Mouse (Mus musculus): ENCODE measurements around the gene Ormdl3. TPM values are rescaled to one million over a fixed set of nuclear protein-coding genes. Genes with fewer than 3 reads are reported as not detected.

The Ormdl3 gene
- total RNA-seq, 2 experiments from 2014 or later, result 48.9 TPM

- intact Hi-C loops (cut with DNase I), result no loop called here
- no peak for DNase-seq (ENCODE audit: low spot score in 2 of 2)
Measured at GRCm38 (mm10) chr11:98563025-98563424, 24.1 kb downstream of the Ormdl3 start.

- intact Hi-C loops (cut with DNase I), result no loop called here
- DNase-seq (ENCODE audit: low spot score in 2 of 2), result no peak
Measured at GRCm38 (mm10) chr11:98560942-98561341, 26.2 kb downstream of the Ormdl3 start.

DNA sequence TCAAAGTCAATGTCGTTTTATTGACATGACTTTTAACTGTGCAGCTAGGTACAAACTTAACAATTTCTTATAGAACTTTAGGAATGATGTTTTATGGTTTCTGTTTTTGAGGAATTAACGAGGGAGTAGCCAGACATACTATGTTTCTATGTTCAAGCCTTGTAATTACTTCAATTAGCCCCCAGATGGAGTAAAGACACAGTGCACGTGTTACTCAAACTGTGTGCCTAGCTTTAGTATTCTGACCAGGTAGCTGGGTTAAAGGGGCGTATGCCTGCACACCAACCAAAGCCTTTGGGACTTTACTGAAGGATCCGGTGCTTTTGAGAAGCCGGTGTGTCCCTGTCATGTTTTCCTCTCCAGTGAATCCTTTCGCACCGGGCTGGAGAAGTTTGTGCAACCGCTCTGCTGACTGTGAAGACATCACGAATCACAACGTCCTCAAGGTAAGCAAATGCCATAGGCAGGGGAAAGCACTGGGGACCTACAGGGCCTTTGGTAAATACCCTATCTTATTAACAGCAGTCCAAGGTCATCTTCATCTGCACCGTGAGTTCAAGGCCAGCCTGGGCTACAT is 32.0 kb downstream of the Ormdl3 start:
- intact Hi-C loops (cut with DNase I), result no loop called here
- no peak for DNase-seq (ENCODE audit: low spot score in 2 of 2)

DNA sequence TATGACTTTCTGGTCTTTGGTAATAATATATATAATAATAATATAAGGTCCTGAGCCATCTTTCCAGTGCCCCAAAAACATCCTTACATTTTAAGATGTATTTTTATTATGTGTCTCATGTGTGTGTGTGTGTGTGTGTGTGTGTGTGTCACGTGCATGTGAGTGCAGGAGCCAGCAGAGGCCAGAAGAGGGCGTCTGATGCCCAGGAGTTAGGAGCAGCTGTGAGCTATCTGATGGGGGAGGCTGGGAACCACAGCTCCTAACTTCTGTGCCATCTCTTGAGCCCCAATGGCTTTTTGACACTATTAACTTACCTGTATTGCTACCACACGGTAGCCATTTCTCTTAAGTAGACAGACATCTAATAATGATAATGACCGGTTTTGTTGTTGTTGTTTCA is 33.2 kb downstream of the Ormdl3 start:
- no peak for DNase-seq (ENCODE audit: low spot score in 2 of 2)
- intact Hi-C loops (cut with DNase I), result no loop called here

GRCm38 (mm10) chr11:98550975-98551828 is 36.0 kb downstream of the Ormdl3 start, which contains the start of gene Zpbp2:
Zpbp2 (plus strand) TSS chr11:98551097.
- intact Hi-C loops (cut with DNase I), result loop anchor here (2.0 kb wide), 1 partner anchor 36 kb away; the partner anchor contains the start of gene Ormdl3
- peak; percentile 94 for DNase-seq (ENCODE audit: low spot score in 2 of 2)

DNA sequence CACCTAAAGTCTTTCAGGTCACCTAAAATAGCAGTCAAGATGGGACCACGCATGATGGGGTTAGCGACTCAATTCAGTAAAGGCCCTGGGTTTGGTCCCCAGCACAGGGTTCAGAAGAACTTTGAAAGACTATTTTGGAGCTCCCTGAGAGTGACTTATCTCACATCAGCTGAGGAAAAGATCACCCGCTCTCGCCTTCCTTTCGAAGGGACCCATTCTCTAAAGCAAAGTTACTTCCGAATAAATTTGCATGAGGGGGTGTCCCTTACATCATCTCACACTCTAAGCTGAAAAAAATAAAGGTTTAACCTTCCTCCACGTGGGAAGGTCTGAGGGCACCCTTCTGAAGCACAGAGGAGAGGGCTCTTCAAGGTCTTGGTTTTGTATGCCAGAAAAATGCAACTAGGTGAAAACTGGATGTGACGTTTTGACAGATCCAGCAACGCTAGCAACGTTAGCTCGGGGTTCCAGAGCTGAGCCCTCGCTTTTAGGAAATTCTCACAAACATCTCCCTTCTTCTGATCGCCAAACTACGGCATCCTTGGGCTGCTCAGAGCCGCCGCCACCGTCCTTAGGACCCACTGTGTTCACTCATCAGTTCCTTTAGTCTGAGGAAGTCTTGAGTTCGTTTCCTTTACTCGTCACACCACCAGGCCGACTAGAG is 36.7 kb downstream of the Ormdl3 start:
- peak in 1 of 2 experiments; percentile 1 for DNase-seq (ENCODE audit: low spot score in 2 of 2)
- intact Hi-C loops (cut with DNase I), result loop anchor here (2.0 kb wide), 1 partner anchor 36 kb away; the partner anchor contains the start of gene Ormdl3

DNA sequence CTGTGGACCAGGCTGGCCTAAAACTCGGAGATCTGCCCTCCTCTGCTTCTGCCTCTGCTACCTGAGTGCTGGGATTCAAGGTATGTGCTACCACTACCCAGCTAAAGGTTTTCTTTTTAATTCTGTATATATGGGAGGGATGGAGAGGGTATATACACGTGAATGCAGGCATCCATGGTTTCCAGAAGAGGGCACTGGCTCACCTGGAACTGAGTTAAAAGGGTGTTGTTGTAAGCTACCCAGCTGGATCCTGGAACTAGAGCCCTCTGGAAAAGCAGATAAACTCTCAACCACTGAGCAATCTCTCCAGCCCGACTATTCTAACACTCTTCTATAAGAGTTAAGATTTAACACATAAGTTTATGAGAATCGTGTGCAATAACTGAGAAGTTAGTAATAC is 37.8 kb downstream of the Ormdl3 start:
- no peak for DNase-seq (ENCODE audit: low spot score in 2 of 2)
- intact Hi-C loops (cut with DNase I), result no loop called here

DNA sequence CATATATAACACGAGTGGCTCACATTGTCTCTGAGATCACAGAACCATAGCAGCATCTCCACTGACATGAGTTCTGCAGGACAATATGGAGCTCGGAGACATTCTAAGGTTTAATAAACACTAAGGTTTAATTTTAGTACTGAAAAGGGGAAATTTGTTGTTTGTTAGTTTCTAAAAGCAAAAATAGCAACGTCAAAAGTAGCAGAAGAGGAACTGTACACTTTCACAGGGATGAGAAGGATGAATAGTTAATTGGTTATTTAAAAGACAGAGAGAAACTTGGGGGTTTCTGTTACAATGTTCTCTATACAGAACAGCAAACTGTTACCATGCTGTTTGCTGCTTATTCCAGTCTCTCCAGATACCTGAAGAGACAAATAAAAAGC is 39.9 kb downstream of the Ormdl3 start:
- DNase-seq (ENCODE audit: low spot score in 2 of 2), result no peak
- intact Hi-C loops (cut with DNase I), result no loop called here

GRCm38 (mm10) chr11:98546529-98547307 is 40.5 kb downstream of the Ormdl3 start:
- no peak for DNase-seq (ENCODE audit: low spot score in 2 of 2)
- intact Hi-C loops (cut with DNase I), result no loop called here

DNA sequence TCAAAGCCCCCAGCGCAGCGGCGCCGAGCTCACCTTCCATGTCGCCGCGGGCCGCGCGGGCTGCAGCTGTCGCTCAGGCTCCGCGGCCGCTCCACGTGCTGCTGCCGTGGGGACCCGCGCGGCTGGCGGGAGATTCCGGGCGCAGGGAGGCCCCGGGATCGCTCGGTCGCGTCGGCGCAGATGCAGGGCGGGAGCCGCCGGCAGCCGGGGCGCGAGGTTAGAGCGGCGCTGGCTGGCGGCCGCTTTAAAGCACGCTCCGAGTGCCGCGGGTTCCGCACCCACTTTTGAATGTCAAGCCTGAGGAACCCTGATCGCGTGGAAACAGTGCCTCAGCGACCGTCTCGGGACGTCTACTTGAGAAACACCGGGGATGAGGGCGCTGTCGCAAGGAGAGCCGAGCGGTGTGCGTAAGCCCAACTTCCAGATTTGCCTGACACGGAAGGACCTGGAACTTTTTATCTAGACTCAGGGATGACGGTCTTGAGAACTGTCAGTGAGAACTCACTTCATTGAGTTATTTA is 41.4 kb downstream of the Ormdl3 start, which contains the start of gene Ikzf3:
Ikzf3 (minus strand) TSS at position 321 of the 521 bp plus-strand sequence.
- intact Hi-C loops (cut with DNase I), result no loop called here
- DNase-seq (ENCODE audit: low spot score in 2 of 2), result peak; percentile 12

DNA sequence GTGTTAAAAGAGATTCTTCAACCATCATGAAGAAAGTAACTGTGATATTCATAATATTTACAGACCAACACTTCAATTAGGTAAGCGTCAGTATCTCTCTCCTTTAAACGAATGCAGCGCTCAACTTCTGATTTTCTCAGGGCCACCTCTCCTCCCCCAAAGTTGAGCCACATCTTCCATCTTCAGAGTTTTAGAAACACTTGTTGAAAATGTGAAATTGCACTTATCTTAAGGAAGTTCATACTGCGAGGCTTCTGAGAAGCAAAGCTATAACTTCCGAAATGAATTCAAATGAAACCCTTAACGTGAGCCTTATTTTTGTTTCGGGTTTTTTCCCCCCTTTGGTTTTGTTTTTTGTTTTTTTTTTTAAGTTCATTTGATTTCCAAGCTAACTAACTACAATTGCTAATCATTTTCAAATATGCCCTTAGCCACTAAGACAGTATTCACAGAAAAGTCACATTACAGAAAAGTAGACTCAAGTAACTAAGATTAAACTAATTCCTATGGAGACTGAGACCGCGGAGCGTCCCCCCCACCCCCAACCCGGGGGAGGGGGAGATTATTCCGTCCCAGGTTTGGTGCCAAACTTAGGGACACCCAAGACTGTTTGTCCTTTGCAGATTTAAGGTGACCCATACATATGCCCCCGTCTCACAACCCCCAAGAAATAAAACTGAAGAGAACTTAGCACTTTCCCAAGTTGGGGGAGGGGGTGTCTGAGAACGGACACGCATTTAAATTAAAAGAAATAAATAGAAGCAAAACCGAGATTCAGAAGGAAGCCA is 42.1 kb downstream of the Ormdl3 start:
- intact Hi-C loops (cut with DNase I), result no loop called here
- DNase-seq (ENCODE audit: low spot score in 2 of 2), result no peak

DNA sequence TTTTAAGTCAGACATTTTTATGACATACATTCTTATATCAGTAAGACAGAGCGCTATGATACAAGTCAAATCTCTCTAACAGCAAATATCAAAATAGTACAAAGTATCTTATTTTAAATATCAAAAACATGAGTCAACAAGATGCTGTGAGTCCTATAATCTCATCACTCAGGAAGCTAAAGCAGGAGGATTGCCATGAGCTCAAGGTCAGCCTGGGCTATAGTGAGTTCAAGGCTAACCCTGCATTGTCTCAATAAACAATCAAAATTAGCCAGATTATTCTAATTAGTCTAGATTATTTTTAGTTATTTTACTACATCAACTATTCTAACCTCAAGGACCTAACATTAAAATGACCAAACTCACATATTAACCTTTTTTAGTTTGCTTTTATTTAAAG is 43.8 kb downstream of the Ormdl3 start:
- intact Hi-C loops (cut with DNase I), result no loop called here
- DNase-seq (ENCODE audit: low spot score in 2 of 2), result no peak

- DNase-seq (ENCODE audit: low spot score in 2 of 2), result no peak
- intact Hi-C loops (cut with DNase I), result no loop called here
Measured at GRCm38 (mm10) chr11:98542553-98542952, 44.6 kb downstream of the Ormdl3 start.

GRCm38 (mm10) chr11:98540319-98540718 is 46.8 kb downstream of the Ormdl3 start:
- DNase-seq (ENCODE audit: low spot score in 2 of 2), result no peak
- intact Hi-C loops (cut with DNase I), result no loop called here

GRCm38 (mm10) chr11:98537480-98538034 is 49.6 kb downstream of the Ormdl3 start:
- intact Hi-C loops (cut with DNase I), result no loop called here
- no peak for DNase-seq (ENCODE audit: low spot score in 2 of 2)
